Mouse (Mus musculus): ENCODE data around the gene Slc26a6.

- no peak for TF ChIP-seq CTCF (IDR thresholded peaks at IDR 0.05; ENCODE audit: borderline replicate concordance, extremely low read depth, insufficient read depth, insufficient read length)
- TF ChIP-seq POLR2A (IDR thresholded peaks at IDR 0.05; ENCODE audit: borderline replicate concordance, extremely low read depth, insufficient read depth, insufficient read length, poor library complexity, severe bottlenecking), result no peak
Observed at GRCm38 (mm10) chr9:108832390-108833108, 20.5 kb upstream of the Slc26a6 start.
